Mouse (Mus musculus): Measurements from ENCODE around the gene Acbd6.

- TF ChIP-seq CTCF (IDR thresholded peaks at IDR 0.05; ENCODE audit: insufficient read depth, low read depth, low read length) (no peak), POLR2A (IDR thresholded peaks at IDR 0.05; ENCODE audit: insufficient read depth, low read depth, low read length) (no peak)
Measured at GRCm38 (mm10) chr1:155529120-155529963, 28.6 kb upstream of the Acbd6 start.
